ENCODE assay signal across 27 mouse cellular contexts in the genomic region with DNA sequence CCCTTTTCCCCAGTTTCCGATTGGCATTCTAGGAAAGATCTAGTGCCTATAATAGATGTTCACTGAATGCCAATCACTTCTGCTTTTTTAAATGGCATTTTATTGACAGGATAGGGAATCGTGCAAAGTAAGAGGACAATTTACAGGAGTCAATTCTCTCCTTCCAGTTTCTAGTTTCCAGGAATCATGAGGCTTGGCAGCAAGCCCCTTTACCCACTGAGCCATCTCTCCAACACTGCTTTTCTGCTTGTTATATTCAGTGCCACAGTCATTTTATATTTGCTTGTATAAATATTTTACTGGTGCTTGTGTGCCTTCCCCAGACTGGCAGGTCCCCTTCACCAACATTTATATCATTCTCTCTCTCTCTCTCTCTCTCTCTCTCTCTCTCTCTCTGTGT. TPM values are rescaled to one million over a fixed set of nuclear protein-coding genes. Genes with fewer than 3 reads are reported as not detected.
"Had no signal": no experiment of that assay in that cellular context is flagged by ENCODE, and none has a peak within 500 bp of the region (broad histone marks: within the 10 kb centered on the region; RNA-seq: fewer than 3 reads in every experiment).

No protein-coding gene starts in this region.

- H3K9ac ChIP-seq: limb, embryonic 12.5 days; liver, embryonic 12.5 days; liver, embryonic 15.5 days; midbrain, embryonic 12.5 days; midbrain, embryonic 15.5 days; neural tube, embryonic 12.5 days; neural tube, embryonic 15.5 days had no signal

- H3K36me3 ChIP-seq: limb, embryonic 12.5 days; liver, embryonic 12.5 days; liver, embryonic 15.5 days; midbrain, embryonic 12.5 days; midbrain, embryonic 15.5 days; neural tube, embryonic 12.5 days; neural tube, embryonic 15.5 days had no signal

- ATAC-seq: liver, embryonic 12.5 days; lung, postnatal 0 days; midbrain, embryonic 15.5 days had no signal

- H3K27ac ChIP-seq: kidney, postnatal 0 days; layer of hippocampus, adult 2 months; limb, embryonic 12.5 days; liver, embryonic 12.5 days; liver, embryonic 15.5 days; macrophage; midbrain, embryonic 12.5 days; midbrain, embryonic 15.5 days; neural tube, embryonic 12.5 days; neural tube, embryonic 15.5 days; stomach, postnatal 0 days had no signal

- H3K4me1 ChIP-seq: liver, embryonic 12.5 days; liver, embryonic 15.5 days; midbrain, embryonic 12.5 days; midbrain, embryonic 15.5 days; neural tube, embryonic 12.5 days; neural tube, embryonic 15.5 days had no signal

- DNase-seq: layer of hippocampus, adult 9-11 months; liver; lung, adult 18-20 months; right cerebral cortex, adult 18-20 months; right cerebral cortex, postnatal 14 days; thymus, adult 2 months; thymus, postnatal 14 days; thymus, postnatal 4 days had no signal

- H3K4me2 ChIP-seq: limb, embryonic 12.5 days; liver, embryonic 12.5 days; liver, embryonic 15.5 days; midbrain, embryonic 12.5 days; midbrain, embryonic 15.5 days; neural tube, embryonic 12.5 days; neural tube, embryonic 15.5 days had no signal

- H3K4me3 ChIP-seq: layer of hippocampus, adult 2 months; limb, embryonic 12.5 days; liver, embryonic 12.5 days; liver, embryonic 15.5 days; midbrain, embryonic 12.5 days; midbrain, embryonic 15.5 days; neural tube, embryonic 12.5 days; neural tube, embryonic 15.5 days had no signal

- H3K27me3 ChIP-seq: limb, embryonic 12.5 days; liver, embryonic 12.5 days; liver, embryonic 15.5 days; midbrain, embryonic 12.5 days; midbrain, embryonic 15.5 days; neural tube, embryonic 12.5 days; neural tube, embryonic 15.5 days had no signal

- H3K9me3 ChIP-seq: limb, embryonic 12.5 days; liver, embryonic 12.5 days; liver, embryonic 15.5 days; midbrain, embryonic 12.5 days; midbrain, embryonic 15.5 days; neural tube, embryonic 12.5 days; neural tube, embryonic 15.5 days had no signal

RNA-seq across cellular contexts. Expression of a gene that starts 54.5 kb away (rescaled TPM):
- total RNA-seq: layer of hippocampus, postnatal 25 days; left cerebral cortex, adult 18-20 months; left cerebral cortex, postnatal 25 days; megakaryocyte, adult 5-6 weeks had no signal
- polyA plus RNA-seq: kidney, embryonic 14.5 days; kidney, postnatal 0 days; large intestine, adult 2 months; limb, embryonic 12.5 days; liver, embryonic 12.5 days; liver, embryonic 15.5 days; lung, postnatal 0 days; macrophage; midbrain, embryonic 12.5 days; midbrain, embryonic 15.5 days; neural tube, embryonic 12.5 days; neural tube, embryonic 15.5 days; stomach, embryonic 14.5 days; stomach, postnatal 0 days had no signal
